Mouse (Mus musculus): ENCODE data around the gene Rbm5.

The Rbm5 gene

DNA sequence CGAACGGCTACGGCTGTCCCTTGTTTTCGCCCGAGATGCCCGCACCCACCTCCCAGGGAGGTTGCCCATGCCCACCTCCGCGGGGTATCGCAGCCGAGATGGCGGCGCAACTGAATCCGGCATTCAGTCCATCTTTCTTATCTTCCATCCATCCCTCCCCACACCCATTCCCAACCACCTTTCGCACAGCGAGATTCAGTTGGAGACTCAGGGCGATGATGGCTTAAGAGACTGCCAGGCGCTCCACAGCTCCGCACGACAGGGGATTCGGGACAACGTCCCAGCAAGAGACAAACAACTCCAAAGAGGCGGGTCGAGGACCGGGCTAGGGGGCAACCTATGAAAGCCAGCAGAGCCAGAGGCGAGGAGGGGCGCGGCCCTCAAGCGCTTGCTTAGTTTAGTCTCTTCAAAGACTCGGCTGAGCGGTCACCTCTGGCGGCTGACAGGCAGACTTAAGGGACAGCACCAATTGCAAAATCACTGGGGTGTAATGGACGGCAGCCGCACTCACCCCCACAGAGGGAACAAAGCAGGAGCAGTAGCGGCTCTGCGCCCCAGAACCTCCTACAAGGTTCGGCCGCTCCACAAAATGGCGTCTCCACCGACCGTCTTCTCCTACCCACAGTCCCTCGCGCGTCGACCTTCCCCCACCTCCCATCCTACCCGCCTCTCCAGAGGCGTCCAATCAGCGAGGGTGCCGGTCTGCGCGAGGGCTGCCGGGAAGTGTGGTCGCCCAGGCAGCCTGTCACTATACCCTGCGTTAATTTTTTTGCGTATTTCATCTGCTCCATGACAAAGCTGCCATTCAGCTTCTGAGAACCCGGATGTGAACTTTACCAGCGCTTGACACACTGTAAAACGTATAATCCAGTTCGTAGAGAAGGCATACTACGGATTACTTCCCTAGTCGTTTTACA lies at the start of gene Rbm5:
TSS of gene Rbm5 (minus strand) at position 623 of the 917 bp plus-strand sequence.
- DNase-seq = peak; percentile 95 to 97

DNA sequence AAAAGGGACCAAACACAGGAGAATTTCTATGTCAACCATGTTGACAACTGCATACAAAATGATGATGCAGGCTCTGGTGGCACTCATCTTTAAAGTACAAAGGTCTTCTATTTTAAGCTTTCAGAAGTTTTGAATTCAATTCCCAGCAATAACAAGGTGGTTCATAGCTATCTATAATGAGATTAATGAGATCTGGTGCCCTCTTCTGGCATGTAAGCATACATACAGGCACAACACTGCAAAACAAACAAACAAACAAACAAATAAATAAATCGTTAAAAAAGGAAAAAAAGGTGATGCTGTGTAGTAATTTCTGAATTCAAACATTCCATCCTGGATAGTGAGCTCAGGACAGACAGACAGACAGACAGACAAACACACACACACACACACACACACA lies 41.3 kb upstream of the Rbm5 start:
- no peak for DNase-seq

- no peak for DNase-seq
Measured at GRCm38 (mm10) chr9:107810985-107811384, 40.2 kb upstream of the Rbm5 start.

GRCm38 (mm10) chr9:107791714-107792113 lies 20.9 kb upstream of the Rbm5 start:
- DNase-seq = no peak

DNA sequence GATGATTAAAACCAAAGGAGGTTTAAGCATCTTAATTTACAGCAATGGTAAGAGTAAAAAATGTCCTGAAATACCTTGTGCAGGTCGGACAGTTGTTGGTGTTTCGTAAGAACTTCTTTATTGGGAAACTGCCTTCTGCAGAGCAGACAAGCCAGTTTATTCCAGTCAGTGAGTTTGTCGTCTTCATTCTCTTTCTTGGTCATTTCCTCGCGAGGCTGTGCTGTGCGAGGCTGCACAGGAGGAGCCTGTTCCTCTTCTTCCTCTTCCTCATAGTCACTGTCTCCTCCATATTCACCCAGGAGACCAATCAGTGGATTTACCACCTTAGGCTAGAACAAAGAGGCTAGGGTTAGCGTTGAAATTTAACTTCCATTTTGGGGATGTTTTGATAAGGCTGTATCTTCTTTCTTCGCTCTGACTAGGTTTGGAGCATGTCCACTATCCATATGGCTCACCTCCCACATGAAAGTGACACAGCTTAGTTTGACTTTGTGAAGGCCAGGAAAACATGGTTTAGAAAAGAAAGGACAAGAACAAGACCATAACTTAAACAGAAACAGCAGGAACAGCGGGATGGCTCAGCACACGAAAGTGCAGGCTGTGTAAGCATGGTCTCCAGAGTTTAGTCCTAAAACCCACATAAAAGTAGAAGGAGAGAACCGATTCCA lies 11.9 kb upstream of the Rbm5 start:
- no peak for DNase-seq

- DNase-seq = no peak
Measured at GRCm38 (mm10) chr9:107776809-107777208, 6.0 kb upstream of the Rbm5 start.

DNA sequence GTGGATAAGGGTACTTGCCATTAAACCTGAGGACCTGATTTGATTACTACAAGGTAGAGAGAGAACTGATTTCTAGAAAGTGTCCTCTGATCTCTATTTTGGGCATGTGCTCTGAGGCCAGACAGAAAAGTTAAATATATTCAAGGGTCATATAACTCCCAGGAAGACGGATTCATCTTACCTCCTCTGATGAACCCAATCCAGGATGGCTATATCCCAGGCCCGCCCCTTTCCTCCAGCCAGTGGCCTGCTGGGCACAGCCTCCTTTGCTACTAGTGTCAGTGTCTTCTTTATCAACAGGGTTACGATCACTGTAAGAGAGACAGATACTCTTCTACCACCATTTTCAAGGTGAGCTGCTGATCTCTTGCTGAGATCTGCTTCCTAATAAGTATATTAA lies 3.6 kb upstream of the Rbm5 start:
- DNase-seq = no peak

DNA sequence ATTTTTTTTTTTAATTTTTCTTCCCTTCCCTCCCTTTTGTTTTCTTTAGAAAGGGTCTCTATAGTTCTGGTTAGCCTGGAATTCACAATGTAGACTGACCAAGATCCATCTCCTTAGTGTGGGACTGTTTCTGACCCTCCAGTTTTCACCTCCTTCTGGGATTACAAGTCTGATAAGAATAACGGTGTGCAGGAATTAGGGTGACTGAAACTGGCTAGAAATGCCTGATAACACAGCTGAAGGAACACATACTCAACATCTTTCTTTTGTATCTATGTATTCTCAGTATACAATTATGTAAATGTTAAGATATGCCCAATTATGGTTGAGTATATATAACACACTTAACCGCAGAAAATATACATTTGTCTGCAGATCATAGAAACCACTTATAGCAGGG lies 986 bp upstream of the Rbm5 start:
- peak in 1 of 2 experiments; percentile 4 for DNase-seq

DNA sequence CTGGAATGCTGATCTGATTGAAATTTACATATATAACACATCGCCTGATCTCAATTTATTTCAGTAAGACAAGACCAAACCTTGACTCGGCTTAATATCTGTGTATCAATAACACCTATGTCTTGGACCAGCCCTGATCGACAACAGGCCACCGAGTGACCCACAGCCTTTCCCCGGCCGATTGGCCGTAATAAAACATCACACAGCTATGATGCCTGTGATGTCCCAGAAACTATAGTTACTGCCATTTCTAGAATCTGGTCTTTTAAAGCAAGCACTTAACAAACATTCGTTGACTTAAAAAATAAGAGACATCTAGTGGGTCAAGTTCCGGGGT lies 791 bp downstream of the Rbm5 start:
- no peak for DNase-seq

- no peak for DNase-seq
Measured at GRCm38 (mm10) chr9:107769445-107770000, 1.3 kb downstream of the Rbm5 start.

GRCm38 (mm10) chr9:107768851-107769250 lies 1.9 kb downstream of the Rbm5 start:
- DNase-seq = peak; percentile 7 to 11

GRCm38 (mm10) chr9:107759593-107759992 lies 11.2 kb downstream of the Rbm5 start:
- no peak for DNase-seq

DNA sequence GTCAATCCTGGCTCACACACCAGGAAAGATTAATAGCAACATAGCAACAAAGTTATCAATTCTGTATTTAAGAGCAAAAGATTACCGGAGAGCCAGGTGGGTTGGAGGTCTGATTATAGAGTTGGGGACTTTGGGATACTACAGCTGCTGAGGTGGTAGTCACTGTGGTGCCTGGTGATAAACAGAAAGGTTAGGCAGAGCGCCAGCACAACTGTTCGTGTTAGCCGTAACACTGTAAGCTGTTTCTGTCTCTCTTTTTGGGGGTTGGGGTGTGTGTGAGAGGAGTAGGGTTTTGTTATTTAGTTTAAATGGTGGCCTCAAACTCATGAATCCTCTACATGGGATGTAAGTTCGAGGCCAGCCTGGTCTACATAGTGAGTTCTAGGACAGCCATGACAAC lies 20.4 kb downstream of the Rbm5 start:
- no peak for DNase-seq

DNA sequence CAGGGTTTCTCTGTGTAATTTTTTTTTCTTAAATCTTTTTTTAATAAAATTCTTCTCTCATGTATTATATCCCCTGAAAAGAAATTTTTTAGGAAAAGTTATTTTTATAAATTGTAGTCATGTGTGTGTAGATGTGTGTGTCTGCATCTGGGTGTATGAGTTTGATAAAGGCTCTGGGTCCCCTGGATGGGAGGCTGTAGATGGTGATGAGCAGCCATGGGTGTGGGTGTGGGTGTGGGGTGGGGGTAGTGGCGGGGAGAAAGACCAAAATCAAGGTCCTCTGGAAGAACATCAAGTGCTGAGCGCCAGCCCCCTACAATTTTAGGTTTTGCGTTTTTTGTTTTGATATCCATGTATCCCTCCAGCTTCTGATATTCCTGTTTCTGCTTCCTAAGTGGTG lies 22.7 kb downstream of the Rbm5 start:
- no peak for DNase-seq

GRCm38 (mm10) chr9:107747310-107747709 lies 23.5 kb downstream of the Rbm5 start:
- DNase-seq = no peak

- DNase-seq = no peak
Measured at GRCm38 (mm10) chr9:107746679-107747078, 24.1 kb downstream of the Rbm5 start.

GRCm38 (mm10) chr9:107744061-107744460 lies 26.7 kb downstream of the Rbm5 start:
- DNase-seq = no peak

DNA sequence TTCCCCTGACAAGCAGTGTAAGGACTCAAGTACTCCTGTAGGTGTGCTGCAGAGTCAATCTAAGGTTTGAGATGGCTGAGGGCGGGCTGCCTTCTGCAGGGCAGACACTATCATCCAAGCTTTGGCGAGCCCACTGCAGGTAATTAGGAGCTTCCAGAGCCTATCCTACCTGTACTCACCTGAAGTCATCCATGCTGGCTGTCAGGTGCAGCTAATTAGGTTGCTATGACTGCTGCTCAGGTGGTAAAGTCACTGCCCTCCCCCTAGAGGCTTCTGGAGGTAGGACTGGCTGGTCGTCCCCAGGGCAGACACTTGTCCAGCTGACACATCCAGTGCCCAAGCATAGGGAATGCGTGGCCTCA lies 32.0 kb downstream of the Rbm5 start:
- peak; percentile 58 to 69 for DNase-seq

- DNase-seq = peak; percentile 91 to 95
Measured at GRCm38 (mm10) chr9:107738020-107738840, 32.6 kb downstream of the Rbm5 start.

- DNase-seq = peak; percentile 81 to 86
Measured at GRCm38 (mm10) chr9:107736185-107736485, 34.7 kb downstream of the Rbm5 start.

DNA sequence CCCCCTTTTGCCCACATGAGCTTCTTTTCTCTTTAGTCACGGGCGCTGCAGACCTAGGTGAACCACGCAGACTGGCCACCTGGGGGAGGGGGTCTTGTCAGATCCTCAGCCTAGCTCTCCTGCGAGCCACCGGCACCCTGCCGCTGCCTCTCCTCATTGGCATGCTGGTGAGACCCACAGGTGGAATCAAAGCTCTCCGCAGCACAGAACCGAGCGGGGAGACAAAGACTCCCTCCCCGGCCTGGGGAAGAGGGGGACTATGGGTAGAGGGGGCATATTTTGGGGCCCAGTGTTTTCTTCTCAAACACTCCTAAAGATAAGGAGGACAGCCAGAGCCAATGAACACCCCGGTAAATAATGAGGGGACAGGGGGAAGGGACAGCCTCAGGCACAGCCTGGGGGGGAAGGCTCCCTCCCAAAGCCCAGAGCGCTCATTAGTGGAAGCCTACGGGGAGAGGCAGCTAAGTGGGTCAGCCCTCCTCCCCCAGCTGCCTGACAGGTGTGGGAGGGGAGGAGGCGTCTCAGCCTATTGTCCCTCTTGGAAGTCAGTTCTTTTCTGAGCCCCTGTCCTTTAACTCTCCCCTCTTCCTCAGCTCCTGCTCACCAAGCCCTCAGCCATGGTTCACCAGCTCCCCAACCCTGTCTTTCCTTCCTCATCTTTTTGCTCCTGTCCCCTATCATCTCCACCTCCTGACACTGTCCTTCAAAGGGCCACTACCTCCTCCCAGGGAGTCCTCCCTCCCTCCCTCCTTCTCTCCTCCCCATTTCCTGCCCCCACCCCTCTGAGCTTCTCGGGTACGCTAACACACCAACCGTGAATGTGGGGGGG lies 35.2 kb downstream of the Rbm5 start:
- DNase-seq = peak in 1 of 2 experiments; percentile 38

GRCm38 (mm10) chr9:107734567-107734971 lies 36.2 kb downstream of the Rbm5 start:
- DNase-seq = peak; percentile 61 to 67

All from cerebellum, postnatal 10 days (tissue).